Mouse (Mus musculus) lung, postnatal 0 days (tissue): ENCODE measurements around the gene Cadm4. TPM values are rescaled to one million over a fixed set of nuclear protein-coding genes. Genes with fewer than 3 reads are reported as not detected.
A peak's percentile ranks its signal among the peaks of the same experiment; 100 is the strongest.

ENCODE experiments used
- ATAC-seq: fragments of 200-750 bp; cut with Nextera tagmentation; 2 replicates; pipeline ENCODE4 v1.8.0; 2017; ENCODE audit warnings: moderate library complexity
- DNase-seq: peaks from one replicate; pipeline ENCODE4 v3.0.0-alpha.2; 2016; ENCODE audit warnings: low spot score
- H3K27ac ChIP-seq: fragments of 300-500 bp; sonication (generic); 2 replicates; pipeline ENCODE4 v1.5.1; 2014; ENCODE audit warnings: antibody characterized with exemption, mild to moderate bottlenecking, low read length, mixed read lengths
- H3K27me3 ChIP-seq: fragments of 300-500 bp; sonication (generic); replicated peaks from 2 replicates; pipeline ENCODE4 v1.6.1; 2014; ENCODE audit warnings: low read length, mixed read lengths; ENCODE audit not compliant: insufficient read depth
- H3K36me3 ChIP-seq: fragments of 300-500 bp; sonication (generic); 2 replicates; pipeline ENCODE4 v1.6.1; 2014; ENCODE audit warnings: low read length, mixed read lengths; ENCODE audit not compliant: insufficient read depth
- H3K4me1 ChIP-seq: fragments of 300-500 bp; sonication (generic); 2 replicates; pipeline ENCODE4 v1.6.1; 2014; ENCODE audit warnings: antibody characterized with exemption, low read depth, low read length, mixed read lengths; ENCODE audit not compliant: insufficient read depth
- H3K4me2 ChIP-seq: fragments of 300-500 bp; sonication (generic); replicated peaks from 2 replicates; pipeline ENCODE4 v1.6.1; 2014; ENCODE audit warnings: low read depth, mild to moderate bottlenecking, low read length, moderate library complexity, mixed read lengths
- H3K4me3 ChIP-seq: fragments of 300-500 bp; sonication (generic); 2 replicates; pipeline ENCODE4 v1.5.1; 2014; ENCODE audit warnings: low read depth, low read length
- H3K9ac ChIP-seq: fragments of 300-500 bp; sonication (generic); replicated peaks from 2 replicates; pipeline ENCODE4 v1.6.1; 2014; ENCODE audit warnings: low read depth, mild to moderate bottlenecking
- H3K9me3 ChIP-seq: fragments of 300-500 bp; sonication (generic); 2 replicates; pipeline ENCODE4 v1.6.1; 2016; ENCODE audit warnings: low read length, mixed read lengths
- CTCF ChIP-seq: IDR thresholded peaks from 2 replicates; pipeline ENCODE4 v1.5.1; 2016; ENCODE audit warnings: antibody characterized with exemption, mild to moderate bottlenecking
- EP300 ChIP-seq: IDR thresholded peaks from 2 replicates; pipeline ENCODE4 v1.6.1; 2016; ENCODE audit warnings: antibody characterized with exemption, mild to moderate bottlenecking, control low read depth
- WGBS: fragments of 180-500 bp; shearing (Covaris S2); extraction: QIAGEN DNeasy Blood & Tissue Kit; methylation state at CpG from one replicate; pipeline ENCODE4 v1.1.7; 2014; 5-methylcytosine and 5-hydroxymethylcytosine counted together
- polyA plus RNA-seq: library from polyadenylated mRNA; unstranded; fragments of >200 nt; fragmentation: Nextera tagmentation; extraction: Ambion mirVana; gene quantifications from 2 replicates; pipeline ENCODE4 v1.2.1, GENCODE M21; 2015

The Cadm4 gene
- 1.7 and 1.9 TPM in 2 replicates for polyA plus RNA-seq

DNA sequence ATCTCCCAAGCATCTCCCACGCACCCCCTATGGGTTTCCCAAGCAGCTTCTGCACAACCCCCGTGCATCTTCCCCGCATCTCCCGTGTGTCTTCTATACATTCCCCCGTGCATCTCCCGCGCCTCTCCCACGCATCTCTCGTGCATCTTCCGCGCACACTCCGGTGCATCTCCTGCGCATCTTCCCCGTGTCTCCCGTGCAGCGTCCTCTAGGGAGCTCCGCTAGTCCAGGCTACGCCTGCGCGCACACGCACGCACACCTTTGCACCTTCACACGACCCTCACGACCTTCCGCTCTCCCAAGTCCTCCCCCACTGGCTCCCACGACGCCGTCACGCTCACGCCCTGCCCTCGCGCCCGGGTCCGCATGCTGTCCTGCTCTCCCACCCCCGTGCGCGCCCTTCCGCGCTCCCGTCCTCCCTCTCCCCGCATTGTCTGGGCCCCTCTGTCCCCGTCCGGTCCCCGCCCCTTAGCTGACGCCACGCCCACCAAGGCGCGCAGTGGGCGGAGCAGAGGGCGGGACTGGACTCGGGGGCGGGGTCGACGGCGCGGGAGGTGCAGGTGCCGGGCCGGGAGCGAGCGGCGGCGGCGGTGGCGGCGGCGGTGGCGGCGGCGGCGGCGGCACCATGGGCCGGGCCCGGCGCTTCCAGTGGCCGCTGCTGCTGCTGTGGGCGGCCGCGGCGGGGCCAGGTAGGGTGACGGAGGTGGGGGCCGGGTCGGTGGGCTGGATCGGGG lies at the start of gene Cadm4:
Gene Cadm4, plus strand, starts transcription at position 550 of the 734 bp plus-strand sequence.
- no peaks in the 10 kb centered on the region for H3K9me3 ChIP-seq
- H3K9ac ChIP-seq, result 0 out of 2 replicates have a peak within 1 kb of the TSS, but pooled peaks have one; percentile 12
- WGBS, result under 1% methylated on average over 59 of the region's 83 CpGs
- peaks cover 4% of the 10 kb centered on the region; the same call in 1 of the 2 replicates for H3K4me1 ChIP-seq
- H3K27ac ChIP-seq, result no peak within 1 kb of the TSS
- ATAC-seq, result peak; percentile 93
- peak within 1 kb of the TSS; percentile 91 for H3K4me2 ChIP-seq
- H3K4me3 ChIP-seq, result peak within 1 kb of the TSS; percentile 56
- peaks cover 12% of the 10 kb centered on the region; the same call in 1 of the 2 replicates for H3K27me3 ChIP-seq
- peak; percentile 17; the same call in 1 of the 2 replicates for TF ChIP-seq CTCF
- TF ChIP-seq EP300, result no peak
- no peaks in the 10 kb centered on the region for H3K36me3 ChIP-seq
- peak; percentile 66 for DNase-seq

DNA sequence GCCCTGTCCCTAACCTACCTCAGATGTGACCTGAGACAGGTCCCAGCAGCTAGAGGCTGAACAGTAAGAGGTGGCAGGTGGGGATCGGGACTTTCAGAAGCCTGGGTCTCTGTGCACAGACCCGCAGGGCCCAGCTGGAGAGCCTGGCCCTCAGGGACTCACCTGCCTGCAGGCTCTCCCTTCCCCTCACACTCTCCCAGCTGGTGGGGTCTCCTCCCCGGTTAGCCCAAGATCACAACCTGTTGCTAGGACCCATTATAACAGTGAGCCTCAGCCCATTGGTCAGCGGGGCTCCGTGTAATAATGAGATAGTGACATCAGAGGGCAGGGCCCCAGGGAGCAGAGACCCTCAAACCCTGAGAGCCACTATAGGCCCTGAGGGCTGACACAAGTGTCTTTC lies 46.5 kb upstream of the Cadm4 start:
- DNase-seq (no peak), ATAC-seq (no peak)
- Histone ChIP-seq H3K36me3 (no peaks in the 10 kb centered on the region), H3K4me1 (no peaks in the 10 kb centered on the region), H3K4me3 (no peak overlapping the region), H3K4me2 (no peak overlapping the region), H3K9me3 (no peaks in the 10 kb centered on the region), H3K27ac (no peak overlapping the region), H3K9ac (no peak overlapping the region), H3K27me3 (0 out of 2 replicates have a peak, but pooled peaks cover 5% of the 10 kb centered on the region)
- TF ChIP-seq CTCF, result no peak
- TF ChIP-seq EP300, result no peak
- 56% methylated on average over 5 of the region's 5 CpGs for WGBS

DNA sequence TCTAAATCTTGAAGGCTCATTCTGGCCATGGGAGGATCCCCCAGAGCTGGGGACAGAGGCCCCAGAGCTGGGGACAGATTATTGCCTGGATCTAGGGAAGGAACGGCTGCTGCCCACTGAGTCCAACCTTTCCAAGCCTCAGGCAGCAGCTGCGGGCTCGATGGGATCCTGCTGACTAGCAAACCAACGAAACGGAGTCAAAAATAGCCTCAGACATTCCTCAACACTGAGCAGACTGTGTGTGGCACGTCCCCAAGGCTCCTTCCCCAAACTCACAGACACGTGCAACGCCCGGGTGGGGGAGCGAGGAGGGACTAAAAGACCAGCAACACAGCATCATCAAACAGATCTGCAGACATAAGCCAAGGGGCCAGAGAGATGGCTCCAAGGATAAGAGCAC lies 43.8 kb upstream of the Cadm4 start:
- 49% methylated on average over 10 of the region's 10 CpGs for WGBS
- H3K4me3 ChIP-seq, result no peak overlapping the region
- H3K9ac ChIP-seq, result no peak overlapping the region
- no peak for TF ChIP-seq CTCF
- TF ChIP-seq EP300, result no peak
- no peaks in the 10 kb centered on the region for H3K9me3 ChIP-seq
- DNase-seq, result peak; percentile 28
- no peaks in the 10 kb centered on the region for H3K36me3 ChIP-seq
- no peak overlapping the region for H3K4me2 ChIP-seq
- no peak overlapping the region for H3K27ac ChIP-seq
- H3K4me1 ChIP-seq, result no peaks in the 10 kb centered on the region
- ATAC-seq, result peak; percentile 36; the same call in 1 of the 2 replicates
- H3K27me3 ChIP-seq, result 0 out of 2 replicates have a peak, but pooled peaks cover 1% of the 10 kb centered on the region

DNA sequence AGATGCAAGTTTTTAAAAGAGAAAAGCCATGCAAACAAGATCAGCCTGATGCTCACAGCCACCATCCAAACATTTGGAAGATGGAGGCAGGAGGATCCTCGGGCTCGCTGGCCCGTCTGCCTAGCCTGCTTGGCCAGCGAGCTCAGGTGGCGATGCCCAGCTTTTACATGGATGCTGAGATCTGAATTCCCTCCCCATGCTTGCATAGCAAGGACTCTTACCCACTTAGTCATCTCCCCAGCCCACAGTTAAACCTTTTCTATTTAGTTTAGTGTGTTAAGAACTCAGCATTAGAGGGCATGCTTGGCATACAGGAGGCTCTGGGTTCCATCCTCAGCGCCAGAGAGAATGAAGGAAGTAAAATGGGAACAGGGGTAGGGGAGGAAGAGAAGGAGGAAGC lies 42.6 kb upstream of the Cadm4 start:
- H3K4me1 ChIP-seq, result no peaks in the 10 kb centered on the region
- H3K27ac ChIP-seq, result no peak overlapping the region
- TF ChIP-seq EP300 (no peak), CTCF (no peak)
- H3K4me3 ChIP-seq, result no peak overlapping the region
- no peaks in the 10 kb centered on the region for H3K27me3 ChIP-seq
- no peak overlapping the region for H3K9ac ChIP-seq
- DNase-seq, result no peak
- H3K36me3 ChIP-seq, result no peaks in the 10 kb centered on the region
- ATAC-seq, result no peak
- H3K9me3 ChIP-seq, result no peaks in the 10 kb centered on the region
- H3K4me2 ChIP-seq, result no peak overlapping the region
- WGBS, result 76% methylated on average over 6 of the region's 6 CpGs

DNA sequence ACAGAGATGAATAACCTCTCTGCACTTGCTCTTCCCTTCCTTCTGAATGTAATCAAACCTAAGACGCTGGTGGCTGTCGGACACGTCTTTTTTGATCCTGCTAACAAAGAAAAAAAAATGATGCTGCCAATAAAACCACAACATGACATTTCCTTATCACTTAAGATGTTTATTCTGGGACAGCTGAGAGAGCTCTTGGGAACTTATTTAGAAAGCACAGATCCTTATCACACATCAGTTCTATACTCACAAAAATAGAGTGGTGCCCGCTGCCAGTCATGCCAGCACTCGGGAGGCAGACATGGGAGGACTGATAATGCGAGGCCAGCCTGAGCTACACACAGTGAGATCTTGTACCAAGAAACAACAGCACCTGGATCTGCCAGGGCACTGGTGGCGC lies 41.9 kb upstream of the Cadm4 start:
- DNase-seq, result no peak
- H3K4me3 ChIP-seq, result no peak overlapping the region
- no peaks in the 10 kb centered on the region for H3K36me3 ChIP-seq
- no peaks in the 10 kb centered on the region for H3K4me1 ChIP-seq
- no peaks in the 10 kb centered on the region for H3K27me3 ChIP-seq
- ATAC-seq, result no peak
- WGBS, result 41% methylated on average over 7 of the region's 7 CpGs
- no peaks in the 10 kb centered on the region for H3K9me3 ChIP-seq
- TF ChIP-seq EP300 (peak; percentile 18; the same call in 1 of the 2 replicates), CTCF (no peak)
- no peak overlapping the region for H3K27ac ChIP-seq
- no peak overlapping the region for H3K4me2 ChIP-seq
- H3K9ac ChIP-seq, result no peak overlapping the region

DNA sequence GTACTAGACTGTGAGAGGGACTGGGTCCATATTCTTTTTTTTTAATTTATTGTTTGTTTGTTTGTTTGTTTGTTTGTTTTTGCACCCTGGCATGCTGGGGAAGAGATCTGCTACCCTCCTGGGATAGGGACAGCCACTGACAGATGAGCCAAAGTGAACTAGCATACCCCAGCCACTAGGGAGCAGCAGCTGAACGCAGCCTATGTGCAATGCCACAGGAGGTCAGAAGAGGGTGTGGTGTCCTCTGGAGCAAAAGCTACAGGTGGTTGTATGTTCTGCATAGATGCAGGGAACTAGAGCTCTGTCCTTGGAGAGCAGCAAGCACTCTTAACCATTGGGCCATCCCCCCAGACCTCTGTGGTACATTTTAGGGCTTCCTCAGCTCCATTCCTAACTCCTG lies 40.0 kb upstream of the Cadm4 start:
- ATAC-seq (peak; percentile 77), DNase-seq (peak; percentile 86)
- TF ChIP-seq CTCF (peak; percentile 99), EP300 (no peak)
- Histone ChIP-seq H3K4me2 (no peak overlapping the region), H3K4me3 (no peak overlapping the region), H3K9me3 (no peaks in the 10 kb centered on the region), H3K36me3 (no peaks in the 10 kb centered on the region), H3K27ac (no peak overlapping the region), H3K27me3 (no peaks in the 10 kb centered on the region), H3K4me1 (no peaks in the 10 kb centered on the region), H3K9ac (no peak overlapping the region)
- 8% methylated on average over 1 of the region's 1 CpGs for WGBS
